Mouse (Mus musculus): Measurements from ENCODE around the gene Eya4.

DNA sequence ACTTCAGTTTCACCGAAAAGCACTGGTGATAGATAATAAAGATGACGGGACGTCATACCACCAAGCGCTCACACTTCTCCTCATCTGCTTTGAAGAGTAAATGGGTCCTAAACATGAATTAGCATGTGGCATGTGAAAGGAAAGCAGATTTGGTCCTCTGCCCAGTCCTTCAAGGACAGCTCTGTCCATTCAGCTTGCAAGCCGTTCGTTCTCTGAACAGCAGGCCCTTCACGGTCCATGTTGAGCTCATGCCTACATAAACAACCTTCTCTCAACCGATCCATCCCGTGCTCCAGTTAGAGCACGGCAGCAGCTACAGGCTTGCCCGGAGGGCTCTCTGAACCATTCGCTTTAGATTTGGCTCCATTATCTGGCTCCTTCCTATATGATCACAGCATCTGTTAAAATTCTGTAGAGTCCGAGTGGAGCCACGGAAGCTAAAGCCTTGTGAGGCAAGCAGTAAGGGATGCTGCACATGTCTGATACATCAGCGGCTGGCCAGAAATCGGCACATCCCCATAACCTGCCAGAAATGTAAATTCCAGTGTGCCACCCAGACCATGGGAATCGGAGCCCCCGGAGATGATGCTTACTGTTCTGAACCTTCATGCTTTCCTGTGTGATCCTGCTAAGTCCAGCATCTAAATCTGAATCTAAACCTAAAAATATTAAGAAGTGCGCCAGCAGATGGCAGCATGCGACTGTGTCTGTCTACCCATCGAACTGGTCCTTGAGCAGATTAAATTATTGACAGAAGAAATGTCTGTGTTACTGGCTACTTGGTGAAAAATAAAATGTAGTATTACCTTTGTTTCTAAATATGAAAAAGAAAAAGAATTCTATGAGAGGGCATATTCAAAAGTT, 264.0 kb downstream of the Eya4 start:
- peak; percentile 48; the same call in 1 of the 2 replicates for TF ChIP-seq CTCF (IDR thresholded peaks at IDR 0.05; ENCODE audit: low read depth, low read length)
- no peak for TF ChIP-seq POLR2A (IDR thresholded peaks at IDR 0.05; ENCODE audit: extremely low read depth, insufficient read depth, low read length)

Data from liver, adult 2 months (tissue).